Mouse (Mus musculus) c-Kit-negative CD71-positive TER-119-positive erythroid progenitor cells, embryonic 14.5 days (primary cell): ENCODE data around the gene Ankrd44.

Experiments used
- DNase-seq: peaks from one replicate; pipeline ENCODE4 v3.0.0-alpha.2; 2013; ENCODE audit warnings: low read depth, low spot score

Ankrd44 gene

GRCm38 (mm10) chr1:54815206-54815855 lies 110.9 kb downstream of the Ankrd44 start:
- no peak for DNase-seq

- DNase-seq = no peak
Measured at GRCm38 (mm10) chr1:54809811-54810549, 116.2 kb downstream of the Ankrd44 start.

GRCm38 (mm10) chr1:54809098-54809490 lies 117.1 kb downstream of the Ankrd44 start:
- DNase-seq = no peak

- DNase-seq = no peak
Measured at GRCm38 (mm10) chr1:54808401-54809097, 117.6 kb downstream of the Ankrd44 start.

GRCm38 (mm10) chr1:54807832-54808231 lies 118.4 kb downstream of the Ankrd44 start:
- no peak for DNase-seq

- no peak for DNase-seq
Measured at GRCm38 (mm10) chr1:54806116-54806850, 119.9 kb downstream of the Ankrd44 start.

GRCm38 (mm10) chr1:54804406-54804805 lies 121.8 kb downstream of the Ankrd44 start:
- no peak for DNase-seq

GRCm38 (mm10) chr1:54802703-54803102 lies 123.5 kb downstream of the Ankrd44 start:
- DNase-seq = no peak

GRCm38 (mm10) chr1:54801256-54801655 lies 124.9 kb downstream of the Ankrd44 start:
- DNase-seq = no peak

- DNase-seq = no peak
Measured at GRCm38 (mm10) chr1:54799421-54799820, 126.8 kb downstream of the Ankrd44 start.

- DNase-seq = no peak
Measured at GRCm38 (mm10) chr1:54798415-54798814, 127.8 kb downstream of the Ankrd44 start.

GRCm38 (mm10) chr1:54794709-54795108 lies 131.5 kb downstream of the Ankrd44 start:
- no peak for DNase-seq

GRCm38 (mm10) chr1:54791406-54791805 lies 134.8 kb downstream of the Ankrd44 start:
- no peak for DNase-seq

- DNase-seq = no peak
Measured at GRCm38 (mm10) chr1:54789327-54789960, 136.7 kb downstream of the Ankrd44 start.

GRCm38 (mm10) chr1:54788337-54788736 lies 137.8 kb downstream of the Ankrd44 start:
- no peak for DNase-seq

GRCm38 (mm10) chr1:54778151-54778550 lies 148.0 kb downstream of the Ankrd44 start:
- DNase-seq = no peak

GRCm38 (mm10) chr1:54777104-54777503 lies 149.1 kb downstream of the Ankrd44 start:
- DNase-seq = no peak

GRCm38 (mm10) chr1:54776116-54776515 lies 150.1 kb downstream of the Ankrd44 start:
- DNase-seq = no peak

- DNase-seq = no peak
Measured at GRCm38 (mm10) chr1:54772843-54773242, 153.3 kb downstream of the Ankrd44 start.

- no peak for DNase-seq
Measured at GRCm38 (mm10) chr1:54771471-54771870, 154.7 kb downstream of the Ankrd44 start.

GRCm38 (mm10) chr1:54767221-54767620 lies 159.0 kb downstream of the Ankrd44 start:
- DNase-seq = no peak
